Mouse (Mus musculus): ENCODE measurements around the gene Col16a1. TPM values are rescaled to one million over a fixed set of nuclear protein-coding genes. Genes with fewer than 3 reads are reported as not detected.

Gene Col16a1
- polyA plus RNA-seq, 2 experiments: 153 to 284 TPM

GRCm38 (mm10) chr4:130056471-130056870, 8.8 kb downstream of the Col16a1 start:
- Histone ChIP-seq H3K27ac (replicated peaks; ENCODE audit: low read depth, low read length) (peak overlapping the region; percentile 76), H3K27me3 (ENCODE audit: control insufficient read depth, insufficient read depth, low read length) (no peaks in the 10 kb centered on the region), H3K4me3 (replicated peaks; ENCODE audit: low read length) (no peak overlapping the region), H3K9ac (ENCODE audit: low read depth, low read length, severe bottlenecking) (no peak overlapping the region), H3K4me2 (replicated peaks; ENCODE audit: low read depth, low read length, severe bottlenecking) (no peak overlapping the region), H3K9me3 (ENCODE audit: control insufficient read depth, low read length) (no peaks in the 10 kb centered on the region), H3K36me3 (ENCODE audit: control insufficient read depth, insufficient read depth, low read length) (peaks cover 89% of the 10 kb centered on the region), H3K4me1 (ENCODE audit: control insufficient read depth, insufficient read depth, low read length) (peaks cover 20% of the 10 kb centered on the region)
- no peak for DNase-seq (ENCODE audit: low spot score)
- WGBS: 60% methylated on average over 3 of the region's 3 CpGs
- no peak for TF ChIP-seq POLR2A (IDR thresholded peaks at IDR 0.05; ENCODE audit: borderline replicate concordance, extremely low read depth, insufficient read depth, insufficient read length)
- no peak for ATAC-seq (ENCODE audit: low FRiP score, low read depth)

DNA sequence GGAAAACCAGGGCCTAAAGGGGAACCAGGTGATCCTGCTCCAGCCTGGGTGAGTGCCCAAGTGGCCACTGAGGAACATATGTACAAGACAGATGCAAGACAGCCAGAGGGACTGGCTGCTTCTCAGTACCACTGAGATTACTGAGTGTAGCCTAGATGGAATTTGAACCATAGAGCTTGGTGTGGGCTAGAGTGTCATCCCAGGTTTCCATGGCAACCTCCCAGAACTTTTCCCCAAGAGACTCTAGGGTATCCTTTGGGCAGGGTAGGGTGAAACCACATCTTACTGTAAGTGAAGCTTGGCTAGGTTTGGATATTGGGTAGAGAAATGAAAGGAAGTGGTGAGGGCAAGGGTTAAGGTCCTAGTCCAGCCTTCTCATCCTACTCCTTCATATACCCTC, 13.3 kb downstream of the Col16a1 start:
- DNase-seq (ENCODE audit: low spot score): no peak
- Histone ChIP-seq H3K27me3 (ENCODE audit: control insufficient read depth, insufficient read depth, low read length) (no peaks in the 10 kb centered on the region), H3K9me3 (ENCODE audit: control insufficient read depth, low read length) (no peaks in the 10 kb centered on the region), H3K4me3 (replicated peaks; ENCODE audit: low read length) (no peak overlapping the region), H3K9ac (ENCODE audit: low read depth, low read length, severe bottlenecking) (no peak overlapping the region), H3K4me1 (ENCODE audit: control insufficient read depth, insufficient read depth, low read length) (peaks cover 8% of the 10 kb centered on the region), H3K27ac (replicated peaks; ENCODE audit: low read depth, low read length) (no peak overlapping the region), H3K36me3 (ENCODE audit: control insufficient read depth, insufficient read depth, low read length) (peaks cover 65% of the 10 kb centered on the region), H3K4me2 (replicated peaks; ENCODE audit: low read depth, low read length, severe bottlenecking) (no peak overlapping the region)
- no peak for ATAC-seq (ENCODE audit: low FRiP score, low read depth)
- TF ChIP-seq POLR2A (IDR thresholded peaks at IDR 0.05; ENCODE audit: borderline replicate concordance, extremely low read depth, insufficient read depth, insufficient read length): no peak

GRCm38 (mm10) chr4:130063191-130063590, 15.6 kb downstream of the Col16a1 start:
- 52% methylated on average over 7 of the region's 7 CpGs for WGBS
- no peaks in the 10 kb centered on the region for H3K27me3 ChIP-seq (ENCODE audit: control insufficient read depth, insufficient read depth, low read length)

GRCm38 (mm10) chr4:130066816-130067215, 19.2 kb downstream of the Col16a1 start:
- ATAC-seq (ENCODE audit: low FRiP score, low read depth) (no peak), DNase-seq (ENCODE audit: low spot score) (no peak)
- no peak overlapping the region for H3K4me3 ChIP-seq (replicated peaks; ENCODE audit: low read length)
- no peak overlapping the region for H3K4me2 ChIP-seq (replicated peaks; ENCODE audit: low read depth, low read length, severe bottlenecking)
- TF ChIP-seq POLR2A (IDR thresholded peaks at IDR 0.05; ENCODE audit: borderline replicate concordance, extremely low read depth, insufficient read depth, insufficient read length): no peak
- H3K9me3 ChIP-seq (ENCODE audit: control insufficient read depth, low read length): no peaks in the 10 kb centered on the region
- no peak overlapping the region for H3K9ac ChIP-seq (ENCODE audit: low read depth, low read length, severe bottlenecking)
- no peak overlapping the region for H3K27ac ChIP-seq (replicated peaks; ENCODE audit: low read depth, low read length)
- peaks cover 21% of the 10 kb centered on the region for H3K36me3 ChIP-seq (ENCODE audit: control insufficient read depth, insufficient read depth, low read length)
- 12% methylated on average over 8 of the region's 8 CpGs for WGBS
- H3K4me1 ChIP-seq (ENCODE audit: control insufficient read depth, insufficient read depth, low read length): no peaks in the 10 kb centered on the region
- no peaks in the 10 kb centered on the region for H3K27me3 ChIP-seq (ENCODE audit: control insufficient read depth, insufficient read depth, low read length)

More at GRCm38 (mm10) chr4:130063191-130063590, 15.6 kb downstream of the Col16a1 start:
- no peak overlapping the region for H3K4me3 ChIP-seq (replicated peaks; ENCODE audit: low read length)
- H3K4me2 ChIP-seq (replicated peaks; ENCODE audit: low read depth, low read length, severe bottlenecking): no peak overlapping the region
- no peaks in the 10 kb centered on the region for H3K4me1 ChIP-seq (ENCODE audit: control insufficient read depth, insufficient read depth, low read length)
- H3K27ac ChIP-seq (replicated peaks; ENCODE audit: low read depth, low read length): no peak overlapping the region
- no peak for TF ChIP-seq POLR2A (IDR thresholded peaks at IDR 0.05; ENCODE audit: borderline replicate concordance, extremely low read depth, insufficient read depth, insufficient read length)
- peaks cover 46% of the 10 kb centered on the region for H3K36me3 ChIP-seq (ENCODE audit: control insufficient read depth, insufficient read depth, low read length)
- H3K9ac ChIP-seq (ENCODE audit: low read depth, low read length, severe bottlenecking): no peak overlapping the region
- ATAC-seq (ENCODE audit: low FRiP score, low read depth) (no peak), DNase-seq (ENCODE audit: low spot score) (no peak)
- no peaks in the 10 kb centered on the region for H3K9me3 ChIP-seq (ENCODE audit: control insufficient read depth, low read length)

- Histone ChIP-seq H3K4me2 (replicated peaks; ENCODE audit: low read depth, low read length, severe bottlenecking) (no peak overlapping the region), H3K4me3 (replicated peaks; ENCODE audit: low read length) (no peak overlapping the region), H3K4me1 (ENCODE audit: control insufficient read depth, insufficient read depth, low read length) (no peaks in the 10 kb centered on the region), H3K36me3 (ENCODE audit: control insufficient read depth, insufficient read depth, low read length) (peaks cover 37% of the 10 kb centered on the region), H3K27ac (replicated peaks; ENCODE audit: low read depth, low read length) (no peak overlapping the region), H3K9ac (ENCODE audit: low read depth, low read length, severe bottlenecking) (no peak overlapping the region), H3K27me3 (ENCODE audit: control insufficient read depth, insufficient read depth, low read length) (no peaks in the 10 kb centered on the region), H3K9me3 (ENCODE audit: control insufficient read depth, low read length) (no peaks in the 10 kb centered on the region)
- no peak for TF ChIP-seq POLR2A (IDR thresholded peaks at IDR 0.05; ENCODE audit: borderline replicate concordance, extremely low read depth, insufficient read depth, insufficient read length)
- 60% methylated on average over 3 of the region's 3 CpGs for WGBS
- ATAC-seq (ENCODE audit: low FRiP score, low read depth): no peak
- no peak for DNase-seq (ENCODE audit: low spot score)
Observed at GRCm38 (mm10) chr4:130070523-130070922, 22.9 kb downstream of the Col16a1 start.

- WGBS: 90% methylated on average over 2 of the region's 2 CpGs
- Histone ChIP-seq H3K4me1 (ENCODE audit: control insufficient read depth, insufficient read depth, low read length) (no peaks in the 10 kb centered on the region), H3K27me3 (ENCODE audit: control insufficient read depth, insufficient read depth, low read length) (no peaks in the 10 kb centered on the region), H3K9me3 (ENCODE audit: control insufficient read depth, low read length) (no peaks in the 10 kb centered on the region), H3K27ac (replicated peaks; ENCODE audit: low read depth, low read length) (no peak overlapping the region), H3K4me2 (replicated peaks; ENCODE audit: low read depth, low read length, severe bottlenecking) (no peak overlapping the region), H3K9ac (ENCODE audit: low read depth, low read length, severe bottlenecking) (no peak overlapping the region), H3K4me3 (replicated peaks; ENCODE audit: low read length) (no peak overlapping the region), H3K36me3 (ENCODE audit: control insufficient read depth, insufficient read depth, low read length) (peaks cover 37% of the 10 kb centered on the region)
- ATAC-seq (ENCODE audit: low FRiP score, low read depth) (no peak), DNase-seq (ENCODE audit: low spot score) (no peak)
- no peak for TF ChIP-seq POLR2A (IDR thresholded peaks at IDR 0.05; ENCODE audit: borderline replicate concordance, extremely low read depth, insufficient read depth, insufficient read length)
Observed at GRCm38 (mm10) chr4:130071758-130072157, 24.1 kb downstream of the Col16a1 start.

All from limb, embryonic 14.5 days (tissue).